Mouse (Mus musculus): Measurements from ENCODE around the gene Entr1.

Gene Entr1

GRCm38 (mm10) chr2:26342044-26342443 is 47.1 kb downstream of the Entr1 start:
- no peak for DNase-seq

GRCm38 (mm10) chr2:26341510-26341981 is 47.6 kb downstream of the Entr1 start:
- DNase-seq: no peak

GRCm38 (mm10) chr2:26339204-26339551 is 49.9 kb downstream of the Entr1 start:
- DNase-seq: no peak

GRCm38 (mm10) chr2:26338302-26339203 is 50.6 kb downstream of the Entr1 start:
- DNase-seq: no peak
